ENCODE assay signal across 2 mouse cellular contexts in genomic region chr7:45110089-45110488, GRCm38 (mm10). TPM values are rescaled to one million over a fixed set of nuclear protein-coding genes. Genes with fewer than 3 reads are reported as not detected.
"Had no signal": no experiment of that assay in that cellular context is flagged by ENCODE, and none has a peak within 500 bp of the region (broad histone marks: within the 10 kb centered on the region; RNA-seq: fewer than 3 reads in every experiment).

No protein-coding gene starts in this region.

RNA-seq across cellular contexts. Expression of gene Gm45713, which starts 25.9 kb away (rescaled TPM):
- polyA plus RNA-seq: neural tube, embryonic 14.5 days; stomach, embryonic 16.5 days had no signal
